Mouse (Mus musculus) hindbrain, postnatal 0 days (tissue): ENCODE data around the gene Spred3. TPM values are rescaled to one million over a fixed set of nuclear protein-coding genes. Genes with fewer than 3 reads are reported as not detected.

Experiments used
- ATAC-seq: fragments of 200-750 bp; cut with Nextera tagmentation; 2 replicates; pipeline ENCODE4 v1.8.0; 2017; ENCODE audit warnings: mild to moderate bottlenecking, moderate TSS enrichment, moderate library complexity
- DNase-seq: peaks from one replicate; pipeline ENCODE4 v3.0.0-alpha.2; 2015; ENCODE audit warnings: low spot score
- H3K27ac ChIP-seq: fragments of 300-500 bp; sonication (generic); 2 replicates; pipeline ENCODE4 v1.5.1; 2014; ENCODE audit warnings: mild to moderate bottlenecking
- H3K27me3 ChIP-seq: fragments of 300-500 bp; sonication (generic); 2 replicates; pipeline ENCODE4 v1.6.1; 2014; ENCODE audit warnings: low read length, mixed read lengths; ENCODE audit not compliant: insufficient read depth
- H3K36me3 ChIP-seq: fragments of 300-500 bp; sonication (generic); 2 replicates; pipeline ENCODE4 v1.6.1; 2014; ENCODE audit warnings: low read length, mixed read lengths; ENCODE audit not compliant: insufficient read depth
- H3K4me1 ChIP-seq: fragments of 300-500 bp; sonication (generic); 2 replicates; pipeline ENCODE4 v1.6.1; 2014; ENCODE audit warnings: antibody characterized with exemption, low read length, mixed read lengths; ENCODE audit not compliant: insufficient read depth
- H3K4me2 ChIP-seq: fragments of 300-500 bp; sonication (generic); 2 replicates; pipeline ENCODE4 v1.6.1; 2014; ENCODE audit warnings: low read depth, mild to moderate bottlenecking, low read length, moderate library complexity, mixed read lengths
- H3K4me3 ChIP-seq: fragments of 300-500 bp; sonication (generic); 2 replicates; pipeline ENCODE4 v1.5.1; 2014; ENCODE audit warnings: low read length
- H3K9ac ChIP-seq: fragments of 300-500 bp; sonication (generic); replicated peaks from 2 replicates; pipeline ENCODE4 v1.6.1; 2014; ENCODE audit warnings: mild to moderate bottlenecking, low read length, moderate library complexity, mixed read lengths
- H3K9me3 ChIP-seq: fragments of 300-500 bp; sonication (generic); 2 replicates; pipeline ENCODE4 v1.6.1; 2016; ENCODE audit warnings: low read length, mixed read lengths
- CTCF ChIP-seq: IDR thresholded peaks from 2 replicates; pipeline ENCODE4 v1.5.1; 2016; ENCODE audit warnings: antibody characterized with exemption, control low read depth, low read depth
- WGBS: fragments of 180-500 bp; shearing (Covaris S2); extraction: QIAGEN DNeasy Blood & Tissue Kit; methylation state at CpG from one replicate; pipeline ENCODE4 v1.1.7; 2014; 5-methylcytosine and 5-hydroxymethylcytosine counted together
- polyA plus RNA-seq: library from polyadenylated mRNA; unstranded; fragments of >200 nt; fragmentation: Nextera tagmentation; extraction: Ambion mirVana; gene quantifications from 2 replicates; pipeline ENCODE4 v1.2.1, GENCODE M21; 2015
- total RNA-seq: library from RNA; depleted of rRNA; stranded (reverse); fragments of >200 nt; gene quantifications from 2 replicates; pipeline ENCODE4 v1.2.3, GENCODE M21; 2014; rRNA removed

Spred3 gene
- total and polyA plus RNA-seq, 2 experiments from 2014 or later: 11.2 to 30.8 TPM

DNA sequence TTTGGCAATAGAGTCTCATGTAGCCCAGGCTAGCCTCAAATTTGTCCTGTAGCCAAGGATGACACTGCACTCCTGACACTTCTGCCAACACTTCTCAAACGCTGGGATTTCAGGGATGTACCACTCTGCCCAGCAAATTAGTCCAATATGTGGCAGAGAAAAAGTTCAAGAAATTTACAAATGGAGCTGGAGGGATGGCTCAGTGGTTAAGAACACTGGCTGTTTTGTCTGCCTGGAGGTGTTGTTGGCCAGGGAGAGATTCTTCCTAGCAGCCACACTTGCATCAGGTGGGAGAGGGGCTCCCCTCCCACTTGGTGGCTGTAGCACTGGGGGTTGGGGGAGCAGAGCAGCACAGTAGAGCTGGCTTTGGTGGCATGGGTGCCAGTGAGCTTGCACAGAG is 50.7 kb downstream of the Spred3 start:
- Histone ChIP-seq H3K27ac (no peak overlapping the region), H3K4me1 (no peaks in the 10 kb centered on the region), H3K9ac (no peak overlapping the region), H3K9me3 (no peaks in the 10 kb centered on the region), H3K4me3 (no peak overlapping the region), H3K4me2 (no peak overlapping the region), H3K27me3 (no peaks in the 10 kb centered on the region), H3K36me3 (no peaks in the 10 kb centered on the region)
- no peak for ATAC-seq
- TF ChIP-seq CTCF: no peak
- DNase-seq: no peak
- WGBS: 73% methylated on average over 1 of the region's 1 CpGs

DNA sequence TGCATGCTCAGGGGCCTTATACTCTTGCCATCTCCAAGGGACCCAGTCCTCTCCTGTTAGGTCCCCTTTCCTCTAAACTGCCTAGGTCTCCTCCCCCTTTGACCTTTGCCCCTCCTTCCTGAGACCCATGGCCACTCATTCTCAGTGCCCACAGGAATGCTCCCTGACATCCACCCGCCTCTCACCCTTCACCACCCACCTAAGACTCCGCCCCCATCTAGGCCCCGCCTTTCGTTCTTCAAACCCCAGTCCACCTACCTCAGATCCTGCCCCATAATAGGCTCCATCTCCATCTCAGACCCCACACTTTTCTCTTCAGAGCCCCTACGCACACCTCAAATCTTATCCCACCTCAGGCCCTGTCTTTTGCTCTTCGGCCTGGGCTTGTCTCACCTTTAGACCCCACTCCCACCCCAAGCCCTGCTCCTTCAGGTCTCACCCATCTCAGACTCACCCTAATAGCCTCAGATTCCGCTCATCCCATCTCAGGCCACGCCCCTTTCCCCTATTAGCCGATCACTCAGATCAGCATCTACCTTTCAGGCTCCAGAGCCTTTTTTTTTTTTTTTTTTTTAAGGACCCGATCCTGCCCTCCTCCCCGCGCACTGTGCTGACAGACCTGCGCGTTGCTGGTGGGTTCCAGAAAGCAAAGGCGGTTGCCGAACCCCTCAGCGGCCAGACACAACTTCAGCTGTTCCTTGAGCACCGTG is 51.9 kb downstream of the Spred3 start:
- no peak overlapping the region for H3K4me3 ChIP-seq
- H3K4me1 ChIP-seq: no peaks in the 10 kb centered on the region
- H3K9ac ChIP-seq: no peak overlapping the region
- no peak overlapping the region for H3K4me2 ChIP-seq
- no peaks in the 10 kb centered on the region for H3K36me3 ChIP-seq
- no peak for TF ChIP-seq CTCF
- H3K9me3 ChIP-seq: no peaks in the 10 kb centered on the region
- WGBS: 14% methylated on average over 18 of the region's 18 CpGs
- DNase-seq (no peak), ATAC-seq (no peak; the same call in 1 of the 2 replicates)
- H3K27ac ChIP-seq: no peak overlapping the region
- H3K27me3 ChIP-seq: no peaks in the 10 kb centered on the region

DNA sequence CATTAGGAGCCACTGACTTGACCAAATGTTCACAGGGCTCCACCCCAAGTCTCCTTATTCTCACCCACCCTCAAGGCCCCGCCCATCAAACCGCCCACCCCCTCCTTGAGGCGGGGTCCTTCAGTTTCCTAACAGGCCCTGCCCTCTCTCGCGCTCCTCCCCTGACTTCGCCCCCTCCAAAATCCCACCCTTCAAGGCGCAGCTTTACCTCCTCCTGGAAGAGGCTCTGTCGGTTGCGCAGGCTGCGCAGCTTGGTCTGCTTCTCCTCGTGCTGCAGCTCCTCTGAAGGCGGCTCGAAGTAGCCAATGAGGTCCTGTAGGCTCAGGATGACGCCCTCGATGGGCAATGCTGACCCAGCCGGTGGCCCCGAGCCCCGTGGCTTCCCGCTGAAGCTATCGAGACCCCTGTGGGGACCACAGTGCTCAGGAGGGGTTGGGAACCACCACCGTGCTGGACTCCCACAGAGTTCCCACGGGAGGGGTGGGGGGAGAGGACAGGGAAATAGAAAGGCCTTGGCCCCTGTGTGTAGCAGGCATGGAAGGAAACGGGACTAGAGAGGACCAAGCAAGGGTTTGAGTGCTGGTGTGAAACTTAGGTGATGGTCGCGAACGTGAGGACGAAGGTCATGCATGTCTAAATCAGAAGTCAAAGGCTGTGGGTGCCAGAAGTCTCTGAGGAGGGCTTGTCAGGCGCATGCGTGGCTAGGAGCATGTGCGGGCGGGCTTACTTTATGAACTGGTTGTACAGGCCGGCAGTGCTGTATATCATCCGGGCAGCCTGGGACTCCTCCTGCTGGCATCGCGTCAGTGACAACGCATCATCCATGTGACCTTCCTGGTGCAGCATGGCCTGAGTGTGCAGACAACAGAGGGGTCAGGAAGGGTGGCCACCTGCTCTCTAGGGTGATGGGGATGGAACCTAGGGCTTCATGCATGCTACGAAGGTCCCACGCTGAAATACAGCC is 60.9 kb downstream of the Spred3 start:
- Histone ChIP-seq H3K4me3 (peak overlapping the region; percentile 15), H3K9ac (0 out of 2 replicates have a peak overlapping the region, but pooled peaks have one; percentile 5), H3K27me3 (no peaks in the 10 kb centered on the region), H3K9me3 (no peaks in the 10 kb centered on the region), H3K4me1 (peaks cover 7% of the 10 kb centered on the region; the same call in 1 of the 2 replicates), H3K27ac (no peak overlapping the region), H3K36me3 (no peaks in the 10 kb centered on the region), H3K4me2 (peak overlapping the region; percentile 46)
- DNase-seq: peak; percentile 26
- no peak for TF ChIP-seq CTCF
- 30% methylated on average over 38 of the region's 38 CpGs for WGBS
- ATAC-seq: peak; percentile 56; the same call in 1 of the 2 replicates

Other genes with a start within 250 kb of the Spred3 start
- gene Actn4, start 208.1 kb downstream of the Spred3 start, total RNA-seq: 81.3 and 85.7 TPM in 2 replicates
- 114 and 115 TPM in 2 replicates for gene Actn4, start 208.1 kb downstream of the Spred3 start, polyA plus RNA-seq
- gene Eif3k, start 188.5 kb downstream of the Spred3 start, total RNA-seq: 347 and 472 TPM in 2 replicates
- gene Eif3k, start 188.5 kb downstream of the Spred3 start, polyA plus RNA-seq: 309 TPM in 2 replicates
- gene Map4k1, start 188.4 kb downstream of the Spred3 start, total RNA-seq: 4.1 and 5.8 TPM in 2 replicates
- gene Map4k1, start 188.4 kb downstream of the Spred3 start, polyA plus RNA-seq: 12.5 and 15.0 TPM in 2 replicates
- 3.8 and 5.0 TPM in 2 replicates for gene Ryr1, start 45.2 kb downstream of the Spred3 start, total RNA-seq
- gene Ryr1, start 45.2 kb downstream of the Spred3 start, polyA plus RNA-seq: 11.4 and 12.5 TPM in 2 replicates
- gene Rasgrp4, start 35.6 kb downstream of the Spred3 start, total RNA-seq: 2.9 and 3.3 TPM in 2 replicates
- gene Rasgrp4, start 35.6 kb downstream of the Spred3 start, polyA plus RNA-seq: 0.84 and 1.3 TPM in 2 replicates
- gene Fam98c, start 14.2 kb downstream of the Spred3 start, total RNA-seq: 48.7 and 67.4 TPM in 2 replicates
- gene Fam98c, start 14.2 kb downstream of the Spred3 start, polyA plus RNA-seq: 51.8 and 54.3 TPM in 2 replicates
- 0.73 and 0.75 TPM in 2 replicates for gene Ggn, start 201 bp downstream of the Spred3 start, total RNA-seq
- gene Ggn, start 201 bp downstream of the Spred3 start, polyA plus RNA-seq: 0.41 and 0.74 TPM in 2 replicates
- 320 and 323 TPM in 2 replicates for gene Psmd8, start 10.3 kb upstream of the Spred3 start, total RNA-seq
- 285 and 286 TPM in 2 replicates for gene Psmd8, start 10.3 kb upstream of the Spred3 start, polyA plus RNA-seq
- 1.8 and 2.4 TPM in 2 replicates for gene Catsperg1, start 43.6 kb upstream of the Spred3 start, total RNA-seq
- gene Catsperg1, start 43.6 kb upstream of the Spred3 start, polyA plus RNA-seq: 0.95 and 1.9 TPM in 2 replicates
- 5.2 and 6.1 TPM in 2 replicates for gene Kcnk6, start 62.1 kb upstream of the Spred3 start, total RNA-seq
- 0.92 and 1.5 TPM in 2 replicates for gene Kcnk6, start 62.1 kb upstream of the Spred3 start, polyA plus RNA-seq
- 125 and 131 TPM in 2 replicates for gene Yif1b, start 67.9 kb upstream of the Spred3 start, total RNA-seq
- gene Yif1b, start 67.9 kb upstream of the Spred3 start, polyA plus RNA-seq: 122 and 130 TPM in 2 replicates
- not detected in 2 replicates for gene 2200002D01Rik, start 78.1 kb upstream of the Spred3 start, total RNA-seq
- gene 2200002D01Rik, start 78.1 kb upstream of the Spred3 start, polyA plus RNA-seq: 0.91 and 1.4 TPM in 2 replicates
- 33.4 and 38.6 TPM in 2 replicates for gene Spint2, start 111.5 kb upstream of the Spred3 start, total RNA-seq
- 123 and 133 TPM in 2 replicates for gene Spint2, start 111.5 kb upstream of the Spred3 start, polyA plus RNA-seq
- gene Ppp1r14a, start 118.9 kb upstream of the Spred3 start, total RNA-seq: 3.4 and 8.4 TPM in 2 replicates
- 3.2 and 3.4 TPM in 2 replicates for gene Ppp1r14a, start 118.9 kb upstream of the Spred3 start, polyA plus RNA-seq
- 131 and 158 TPM in 2 replicates for gene Dpf1, start 133.5 kb upstream of the Spred3 start, total RNA-seq
- 105 and 111 TPM in 2 replicates for gene Dpf1, start 133.5 kb upstream of the Spred3 start, polyA plus RNA-seq